Mouse (Mus musculus) embryonic facial prominence, embryonic 15.5 days (tissue): Measurements from ENCODE around the gene Ccdc191. TPM values are rescaled to one million over a fixed set of nuclear protein-coding genes. Genes with fewer than 3 reads are reported as not detected.
A peak's percentile ranks its signal among the peaks of the same experiment; 100 is the strongest.

Experiments
- ATAC-seq: fragments of 200-750 bp; cut with Nextera tagmentation; 2 replicates; pipeline ENCODE4 v1.8.0; 2017; ENCODE audit warnings: low read depth, moderate TSS enrichment; ENCODE audit not compliant: insufficient number of reproducible peaks, low FRiP score, low TSS enrichment
- H3K27ac ChIP-seq: fragments of 300-500 bp; sonication (generic); replicated peaks from 2 replicates; pipeline ENCODE4 v1.5.1; 2015; ENCODE audit warnings: mild to moderate bottlenecking, inconsistent platforms
- H3K27me3 ChIP-seq: fragments of 300-500 bp; sonication (generic); 2 replicates; pipeline ENCODE4 v1.6.1; 2015; ENCODE audit warnings: inconsistent platforms
- H3K36me3 ChIP-seq: fragments of 300-500 bp; sonication (generic); 2 replicates; pipeline ENCODE4 v1.6.1; 2015; ENCODE audit warnings: mild to moderate bottlenecking, inconsistent platforms
- H3K4me1 ChIP-seq: fragments of 300-500 bp; sonication (generic); 2 replicates; pipeline ENCODE4 v1.6.1; 2015; ENCODE audit warnings: inconsistent platforms
- H3K4me2 ChIP-seq: fragments of 300-500 bp; sonication (generic); replicated peaks from 2 replicates; pipeline ENCODE4 v1.6.1; 2015; ENCODE audit warnings: mild to moderate bottlenecking, inconsistent platforms
- H3K4me3 ChIP-seq: fragments of 300-500 bp; sonication (generic); replicated peaks from 2 replicates; pipeline ENCODE4 v1.5.1; 2015; ENCODE audit warnings: mild to moderate bottlenecking, inconsistent platforms
- H3K9ac ChIP-seq: fragments of 300-500 bp; sonication (generic); 2 replicates; pipeline ENCODE4 v1.6.1; 2015; ENCODE audit warnings: inconsistent platforms
- H3K9me3 ChIP-seq: fragments of 300-500 bp; sonication (generic); replicated peaks from 2 replicates; pipeline ENCODE4 v1.6.1; 2016; ENCODE audit warnings: inconsistent platforms
- WGBS: fragments of 180-500 bp; shearing (Covaris S2); methylation state at CpG from one replicate; pipeline ENCODE4 v1.1.7; 2015; 5-methylcytosine and 5-hydroxymethylcytosine counted together
- polyA plus RNA-seq: library from polyadenylated mRNA; unstranded; fragments of >200 nt; fragmentation: Nextera tagmentation; extraction: Ambion mirVana; gene quantifications from 2 replicates; pipeline ENCODE4 v1.2.1, GENCODE M21; 2015

The Ccdc191 gene
- polyA plus RNA-seq = 15.9 and 16.5 TPM in 2 replicates

DNA sequence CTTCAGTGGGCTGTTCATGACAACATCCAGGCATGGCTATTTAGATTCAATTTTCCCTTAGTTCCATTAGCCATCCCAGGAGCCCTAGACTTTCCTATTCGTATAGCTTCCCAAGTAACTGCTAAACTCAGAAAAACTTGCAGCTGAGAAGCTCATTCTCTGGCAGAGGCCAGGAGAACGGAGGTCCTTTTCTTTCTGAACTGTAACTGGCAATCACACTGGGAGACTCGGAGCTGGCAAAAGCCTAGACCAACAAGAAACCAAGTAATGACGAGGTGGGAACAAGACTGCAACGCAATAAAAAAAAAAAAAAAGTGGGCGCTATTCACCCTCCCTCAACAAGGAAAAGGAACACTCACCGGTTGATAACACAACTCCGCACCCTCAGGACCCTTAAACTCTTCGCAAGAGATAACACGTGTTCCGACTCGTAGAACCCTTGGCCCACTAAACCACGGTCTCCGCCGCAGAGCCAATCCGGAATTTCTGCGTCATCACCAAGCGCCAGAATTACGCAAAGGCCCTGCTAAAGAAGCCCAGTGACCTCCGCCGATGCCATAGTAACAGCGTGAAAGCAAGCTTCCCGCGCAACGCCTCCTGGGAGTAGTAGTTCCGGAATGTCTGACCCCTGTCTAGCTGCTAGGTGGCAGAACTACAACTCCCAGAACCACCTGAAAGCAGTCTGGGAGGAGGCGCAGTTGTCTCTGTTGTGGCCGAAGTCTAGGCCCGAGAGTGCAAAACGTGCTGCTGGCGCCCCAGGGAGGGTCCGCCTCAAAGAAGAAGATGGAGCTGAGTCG is at the start of gene Ccdc191:
Gene Ccdc191 (plus strand): TSS at position 593 of the 797 bp plus-strand sequence.
- Histone ChIP-seq H3K27me3 (no peaks in the 10 kb centered on the region), H3K9ac (peak within 1 kb of the TSS; percentile 74), H3K4me2 (peak within 1 kb of the TSS; percentile 80), H3K4me1 (peaks cover 11% of the 10 kb centered on the region), H3K27ac (peak within 1 kb of the TSS; percentile 79), H3K4me3 (peak within 1 kb of the TSS; percentile 82), H3K36me3 (no peaks in the 10 kb centered on the region), H3K9me3 (no peaks in the 10 kb centered on the region)
- peak; percentile 100 for ATAC-seq
- under 1% methylated on average over 33 of the region's 33 CpGs for WGBS

DNA sequence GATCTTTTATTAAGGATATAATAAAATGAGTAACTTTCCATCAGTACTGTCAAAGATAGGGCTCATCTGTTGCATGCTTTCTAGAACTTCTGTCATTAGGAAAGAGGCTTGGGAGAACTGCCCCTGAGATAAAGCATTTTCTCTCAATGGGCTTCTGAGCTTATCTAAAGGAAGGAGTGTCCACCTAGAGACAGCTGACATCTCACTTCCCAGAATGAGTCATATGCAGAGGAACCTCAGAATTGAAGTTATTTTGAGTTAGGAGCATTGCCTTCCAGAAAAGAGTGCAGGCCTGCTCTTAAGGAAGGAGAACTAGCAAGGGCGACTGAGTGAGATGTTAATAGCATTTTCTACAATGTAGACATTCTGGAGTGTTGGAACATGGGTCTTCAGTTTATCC is 48.4 kb upstream of the Ccdc191 start:
- no peak for ATAC-seq
- H3K36me3 ChIP-seq = no peaks in the 10 kb centered on the region
- H3K27me3 ChIP-seq = no peaks in the 10 kb centered on the region
- no peak overlapping the region for H3K9ac ChIP-seq
- WGBS = 91% methylated on average over 1 of the region's 1 CpGs
- H3K9me3 ChIP-seq = no peaks in the 10 kb centered on the region
- no peak overlapping the region for H3K27ac ChIP-seq
- H3K4me3 ChIP-seq = no peak overlapping the region
- no peaks in the 10 kb centered on the region for H3K4me1 ChIP-seq
- H3K4me2 ChIP-seq = no peak overlapping the region

DNA sequence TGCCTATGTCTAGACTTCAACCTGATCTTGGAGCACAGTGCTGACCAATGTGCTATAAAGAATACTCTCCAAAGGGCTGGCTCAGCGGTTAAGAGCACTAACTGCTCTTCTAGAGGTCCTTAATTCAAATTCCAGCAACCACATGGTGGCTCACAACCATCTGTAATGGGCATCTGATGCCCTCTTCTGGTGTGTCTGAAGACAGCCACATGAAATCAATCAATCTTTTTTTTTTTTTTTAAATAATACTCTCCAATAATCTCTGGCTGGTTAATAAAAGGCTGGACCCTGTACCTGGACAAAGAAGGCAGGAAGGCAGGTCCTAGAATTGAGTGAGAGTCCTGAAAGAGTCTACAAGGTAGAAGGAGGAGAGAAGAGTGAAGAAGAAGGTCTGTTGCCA is 39.8 kb upstream of the Ccdc191 start:
- no peak for ATAC-seq
- WGBS = 81% methylated on average over 1 of the region's 1 CpGs
- Histone ChIP-seq H3K4me3 (no peak overlapping the region), H3K27me3 (no peaks in the 10 kb centered on the region), H3K4me1 (no peaks in the 10 kb centered on the region), H3K9ac (no peak overlapping the region), H3K36me3 (no peaks in the 10 kb centered on the region), H3K27ac (no peak overlapping the region), H3K4me2 (no peak overlapping the region), H3K9me3 (no peaks in the 10 kb centered on the region)

DNA sequence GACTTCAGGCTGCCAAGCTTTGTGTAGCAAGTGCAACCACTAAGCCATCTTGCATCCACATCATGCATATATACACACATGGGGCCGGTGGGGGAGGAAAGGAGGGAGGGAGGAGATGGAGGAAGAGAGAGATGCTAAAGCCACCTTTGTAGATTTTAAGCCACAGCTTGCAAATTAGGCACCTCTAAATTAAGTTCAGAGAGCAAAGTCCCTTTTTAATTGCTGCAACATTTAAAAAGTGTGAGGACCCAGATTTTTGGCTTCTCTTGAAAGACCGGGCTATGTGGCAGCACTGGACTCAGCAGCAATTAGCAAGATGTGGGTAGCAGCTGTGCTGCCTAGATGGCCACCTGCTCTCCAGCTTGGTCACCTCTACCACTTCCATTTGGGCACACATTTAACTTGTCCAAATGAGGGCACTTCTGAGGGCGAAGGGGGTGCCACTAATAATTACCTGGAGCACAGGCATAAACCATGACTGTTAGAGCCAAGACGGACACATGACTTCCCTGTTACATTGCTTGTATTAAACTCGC is 30.6 kb upstream of the Ccdc191 start:
- Histone ChIP-seq H3K4me1 (no peaks in the 10 kb centered on the region), H3K27me3 (no peaks in the 10 kb centered on the region), H3K36me3 (peaks cover 19% of the 10 kb centered on the region; the same call in 1 of the 2 replicates), H3K27ac (no peak overlapping the region), H3K9ac (no peak overlapping the region), H3K4me3 (no peak overlapping the region), H3K9me3 (no peaks in the 10 kb centered on the region), H3K4me2 (no peak overlapping the region)
- WGBS = 79% methylated on average over 5 of the region's 5 CpGs
- no peak for ATAC-seq

DNA sequence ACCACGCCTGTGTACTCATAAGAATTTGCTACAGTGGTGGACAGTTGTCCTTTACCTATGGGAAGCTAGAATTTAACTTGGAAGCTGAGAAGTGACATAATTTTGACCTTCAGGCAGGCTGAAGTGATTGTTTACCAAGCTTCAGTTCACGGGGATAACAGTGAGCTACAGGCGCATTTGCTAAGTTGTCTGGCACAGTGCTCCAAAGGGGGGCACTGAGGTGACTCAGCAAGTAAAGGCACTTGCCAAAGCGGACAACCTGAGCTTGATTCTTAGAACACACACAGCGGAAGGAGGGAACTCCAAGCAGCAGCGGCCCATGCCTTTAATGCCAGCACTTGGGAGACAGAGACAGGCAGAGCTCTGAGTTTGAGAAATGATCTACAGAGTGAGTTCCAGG is 29.0 kb upstream of the Ccdc191 start:
- Histone ChIP-seq H3K36me3 (peaks cover 23% of the 10 kb centered on the region), H3K27ac (no peak overlapping the region), H3K9ac (no peak overlapping the region), H3K4me3 (no peak overlapping the region), H3K27me3 (no peaks in the 10 kb centered on the region), H3K9me3 (no peaks in the 10 kb centered on the region), H3K4me2 (no peak overlapping the region), H3K4me1 (no peaks in the 10 kb centered on the region)
- WGBS = 84% methylated on average over 6 of the region's 6 CpGs
- ATAC-seq = no peak

DNA sequence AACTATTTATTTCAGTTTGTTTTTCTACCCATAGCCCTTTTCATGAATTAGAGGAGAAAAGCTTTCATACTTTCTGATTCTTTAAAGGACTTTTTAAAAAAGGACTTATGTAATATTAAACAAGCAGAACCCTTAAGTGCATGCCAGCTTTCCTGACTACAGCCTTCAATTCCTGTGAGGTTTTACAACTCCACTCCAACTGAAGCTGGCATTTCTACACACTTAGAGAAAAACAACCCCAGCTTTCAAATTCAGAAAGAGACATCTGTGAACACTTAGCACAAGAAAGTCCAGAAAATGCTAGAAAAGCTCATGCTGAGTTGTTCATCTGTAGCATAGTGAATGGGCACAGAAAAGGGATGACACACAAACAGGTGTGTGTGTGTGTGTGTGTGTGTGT is 19.8 kb upstream of the Ccdc191 start:
- H3K4me1 ChIP-seq = no peaks in the 10 kb centered on the region
- H3K4me3 ChIP-seq = no peak overlapping the region
- no peak overlapping the region for H3K4me2 ChIP-seq
- H3K27me3 ChIP-seq = no peaks in the 10 kb centered on the region
- H3K27ac ChIP-seq = peak overlapping the region; percentile 73
- peaks cover 38% of the 10 kb centered on the region for H3K36me3 ChIP-seq
- no peaks in the 10 kb centered on the region for H3K9me3 ChIP-seq
- ATAC-seq = no peak
- no peak overlapping the region for H3K9ac ChIP-seq

DNA sequence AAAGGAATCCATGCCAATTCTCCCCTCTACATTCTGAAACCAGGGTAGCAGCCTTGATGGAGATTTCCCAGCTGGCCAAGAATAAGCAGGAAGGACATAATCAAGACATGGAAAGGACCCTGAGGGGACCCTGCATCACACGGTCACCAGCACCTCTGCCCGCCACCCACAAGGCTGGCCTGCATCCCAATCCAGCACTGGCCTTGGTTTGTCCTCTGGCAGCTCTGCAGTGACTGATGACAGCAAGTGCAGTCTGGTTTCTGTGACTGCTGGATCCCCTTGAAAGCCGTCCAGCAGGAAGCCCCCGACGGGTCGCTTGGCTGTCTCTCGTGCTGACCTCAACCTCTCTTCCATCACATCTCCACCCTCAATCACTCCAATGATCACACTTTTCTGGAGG is 18.2 kb upstream of the Ccdc191 start:
- Histone ChIP-seq H3K4me2 (no peak overlapping the region), H3K27me3 (no peaks in the 10 kb centered on the region), H3K9me3 (no peaks in the 10 kb centered on the region), H3K4me1 (no peaks in the 10 kb centered on the region), H3K36me3 (peaks cover 52% of the 10 kb centered on the region), H3K4me3 (no peak overlapping the region), H3K9ac (no peak overlapping the region), H3K27ac (no peak overlapping the region)
- WGBS = 80% methylated on average over 7 of the region's 7 CpGs
- ATAC-seq = no peak

DNA sequence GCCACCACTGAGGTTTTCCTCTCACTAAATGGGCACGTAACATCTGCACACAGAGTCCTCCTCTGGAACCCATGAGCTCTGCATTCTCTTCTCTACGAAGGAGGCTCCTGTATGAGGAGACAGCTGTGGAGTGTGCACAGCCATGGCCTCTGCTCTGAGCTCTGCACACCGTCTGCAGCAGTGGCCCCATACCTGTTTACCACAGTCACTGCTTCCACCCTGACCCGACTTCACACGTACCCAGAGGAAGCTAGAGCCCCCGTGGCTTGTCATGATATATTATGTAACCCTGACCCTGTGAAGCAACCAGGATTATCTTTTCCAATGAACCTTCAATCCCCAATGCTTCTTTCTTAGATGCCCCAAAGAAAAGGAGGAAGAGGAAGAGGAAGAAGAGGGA is 9.8 kb upstream of the Ccdc191 start:
- no peak for ATAC-seq
- Histone ChIP-seq H3K27ac (no peak overlapping the region), H3K4me2 (no peak overlapping the region), H3K9ac (no peak overlapping the region), H3K27me3 (no peaks in the 10 kb centered on the region), H3K36me3 (peaks cover 48% of the 10 kb centered on the region), H3K4me1 (no peaks in the 10 kb centered on the region), H3K4me3 (no peak overlapping the region), H3K9me3 (no peaks in the 10 kb centered on the region)
- 91% methylated on average over 6 of the region's 6 CpGs for WGBS

DNA sequence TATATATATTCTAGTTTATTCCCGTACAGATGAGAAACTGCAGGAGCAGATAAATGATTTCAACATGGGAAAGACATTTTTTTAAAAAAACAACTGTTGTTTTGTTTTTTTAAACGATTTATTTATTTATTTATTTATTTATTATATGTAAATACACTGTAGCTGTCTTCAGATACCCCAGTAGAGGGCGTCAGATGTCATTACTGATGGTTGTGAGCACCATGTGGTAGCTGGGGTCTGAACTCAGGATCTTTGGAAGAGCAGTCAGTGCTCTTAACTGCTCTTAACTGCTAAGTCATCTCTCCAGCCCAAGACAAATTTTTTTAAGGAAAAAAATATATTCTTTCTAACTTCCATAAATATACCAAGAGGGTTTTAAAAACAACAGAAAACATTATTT is 8.0 kb upstream of the Ccdc191 start:
- no peak overlapping the region for H3K9ac ChIP-seq
- ATAC-seq = no peak

DNA sequence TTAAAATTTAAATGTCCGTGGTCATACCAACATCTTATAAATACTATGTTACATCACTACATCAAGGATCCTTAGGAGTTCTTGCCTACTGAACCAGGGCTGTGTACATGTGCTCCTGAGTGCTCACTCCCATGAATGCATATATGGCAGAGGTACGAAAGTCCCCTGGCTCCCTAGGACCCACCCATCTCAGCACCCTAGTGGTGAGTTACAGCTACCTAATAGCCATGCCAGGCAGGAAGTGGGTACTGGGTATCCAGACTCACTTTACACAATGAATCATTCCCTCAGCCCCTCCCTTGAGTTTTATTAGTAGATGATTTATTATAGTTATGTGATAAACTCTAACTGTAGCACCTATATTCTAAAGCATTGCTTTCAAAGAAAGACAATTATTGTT is 7.3 kb upstream of the Ccdc191 start:
- no peak overlapping the region for H3K4me3 ChIP-seq
- no peaks in the 10 kb centered on the region for H3K4me1 ChIP-seq
- no peak overlapping the region for H3K27ac ChIP-seq
- H3K9me3 ChIP-seq = no peaks in the 10 kb centered on the region
- H3K36me3 ChIP-seq = peaks cover 26% of the 10 kb centered on the region; the same call in 1 of the 2 replicates
- WGBS = 94% methylated on average over 2 of the region's 2 CpGs
- no peak for ATAC-seq
- H3K4me2 ChIP-seq = no peak overlapping the region
- no peak overlapping the region for H3K9ac ChIP-seq
- no peaks in the 10 kb centered on the region for H3K27me3 ChIP-seq

More for the DNA sequence above, 8.0 kb upstream of the Ccdc191 start:
- Histone ChIP-seq H3K36me3 (peaks cover 31% of the 10 kb centered on the region), H3K27ac (no peak overlapping the region), H3K4me3 (no peak overlapping the region), H3K4me2 (no peak overlapping the region), H3K27me3 (no peaks in the 10 kb centered on the region), H3K4me1 (no peaks in the 10 kb centered on the region), H3K9me3 (no peaks in the 10 kb centered on the region)
- 52% methylated on average over 3 of the region's 3 CpGs for WGBS

DNA sequence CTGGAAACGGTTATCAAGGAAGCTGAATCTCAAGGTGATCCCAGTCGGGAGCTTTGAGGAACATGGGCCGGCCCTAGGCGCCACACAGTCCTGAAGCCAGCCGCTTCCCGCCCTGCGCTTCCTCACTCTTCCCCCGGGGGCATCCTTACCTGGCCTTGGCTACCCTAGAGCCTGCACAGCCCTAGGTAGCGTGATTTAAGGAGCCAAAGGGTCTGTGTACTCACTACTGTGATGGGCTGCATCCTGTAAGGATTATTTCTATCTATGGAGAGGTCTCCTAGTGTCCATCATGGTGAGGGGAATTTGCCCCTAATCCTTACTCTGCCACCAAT is 371 bp downstream of the Ccdc191 start:
- H3K36me3 ChIP-seq = no peaks in the 10 kb centered on the region
- WGBS = 0% methylated on average over 9 of the region's 9 CpGs
- peak overlapping the region; percentile 79 for H3K27ac ChIP-seq
- peak overlapping the region; percentile 82 for H3K4me3 ChIP-seq
- H3K27me3 ChIP-seq = no peaks in the 10 kb centered on the region
- H3K9me3 ChIP-seq = no peaks in the 10 kb centered on the region
- peak; percentile 93 for ATAC-seq
- peaks cover 11% of the 10 kb centered on the region for H3K4me1 ChIP-seq
- H3K9ac ChIP-seq = peak overlapping the region; percentile 74
- H3K4me2 ChIP-seq = peak overlapping the region; percentile 80
